Mouse (Mus musculus) stomach, postnatal 0 days (tissue): Measurements from ENCODE around the gene Atp5d.

Experiments
- CTCF ChIP-seq: IDR thresholded peaks from 2 replicates; pipeline ENCODE4 v1.5.1; 2016; ENCODE audit warnings: antibody characterized with exemption, low read depth, mild to moderate bottlenecking, moderate library complexity
- EP300 ChIP-seq: optimal IDR thresholded peaks from 2 replicates; pipeline ENCODE3; 2016; ENCODE audit warnings: antibody characterized with exemption

DNA sequence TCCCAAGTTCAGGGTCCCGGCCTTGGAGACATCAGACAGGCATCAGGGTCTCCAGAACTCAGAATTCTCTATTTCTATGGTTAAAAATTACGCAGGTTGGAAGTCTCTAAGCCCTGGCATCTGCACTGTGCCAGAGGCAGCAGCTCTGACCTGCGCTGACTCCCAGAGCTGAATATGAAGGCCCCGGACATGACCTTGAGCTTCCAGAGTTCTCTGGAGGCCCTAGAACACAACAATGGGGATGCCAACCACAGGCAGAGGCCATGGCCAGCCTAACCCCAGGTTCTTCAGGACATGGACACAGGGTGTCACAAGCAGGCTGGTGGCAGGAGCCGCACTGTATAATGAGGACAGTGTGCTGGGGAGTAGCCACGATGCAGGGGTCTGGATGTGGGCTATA lies 44.3 kb upstream of the Atp5d start:
- TF ChIP-seq CTCF: no peak
- no peak for TF ChIP-seq EP300
